Mouse (Mus musculus) liver, postnatal 0 days (tissue): ENCODE data around the gene Ugt1a7c. TPM values are rescaled to one million over a fixed set of nuclear protein-coding genes. Genes with fewer than 3 reads are reported as not detected.
A peak's percentile ranks its signal among the peaks of the same experiment; 100 is the strongest.

Experiments used
- ATAC-seq: fragments of 200-750 bp; cut with Nextera tagmentation; 2 replicates; pipeline ENCODE4 v1.8.0; 2017; ENCODE audit warnings: mild to moderate bottlenecking, moderate library complexity
- DNase-seq: peaks from one replicate; pipeline ENCODE4 v3.0.0-alpha.2; 2016
- H3K27ac ChIP-seq: fragments of 300-500 bp; sonication (generic); 2 replicates; pipeline ENCODE4 v1.5.1; 2014; ENCODE audit warnings: antibody characterized with exemption, moderate library complexity, mild to moderate bottlenecking, low read depth
- H3K27me3 ChIP-seq: fragments of 300-500 bp; sonication (generic); 2 replicates; pipeline ENCODE4 v1.6.1; 2014; ENCODE audit warnings: low read length, control low read depth, mixed read lengths; ENCODE audit not compliant: insufficient read depth
- H3K36me3 ChIP-seq: fragments of 300-500 bp; sonication (generic); replicated peaks from 2 replicates; pipeline ENCODE4 v1.6.1; 2014; ENCODE audit warnings: mild to moderate bottlenecking, control low read depth, low read length, moderate library complexity, mixed read lengths; ENCODE audit not compliant: insufficient read depth
- H3K4me1 ChIP-seq: fragments of 300-500 bp; sonication (generic); 2 replicates; pipeline ENCODE4 v1.6.1; 2014; ENCODE audit warnings: antibody characterized with exemption, mild to moderate bottlenecking, control low read depth; ENCODE audit not compliant: insufficient read depth
- H3K4me2 ChIP-seq: fragments of 300-500 bp; sonication (generic); 2 replicates; pipeline ENCODE4 v1.6.1; 2014; ENCODE audit warnings: low read depth, mild to moderate bottlenecking, low read length, moderate library complexity, mixed read lengths
- H3K4me3 ChIP-seq: fragments of 300-500 bp; sonication (generic); 2 replicates; pipeline ENCODE4 v1.5.1; 2014; ENCODE audit warnings: low read depth, low read length
- H3K9ac ChIP-seq: fragments of 300-500 bp; sonication (generic); replicated peaks from 2 replicates; pipeline ENCODE4 v1.6.1; 2014; ENCODE audit warnings: mild to moderate bottlenecking, moderate library complexity
- H3K9me3 ChIP-seq: fragments of 300-500 bp; sonication (generic); 2 replicates; pipeline ENCODE4 v1.6.1; 2016; ENCODE audit warnings: mild to moderate bottlenecking, control low read depth, low read length, mixed read lengths
- CTCF ChIP-seq: sonication (generic); IDR thresholded peaks from 2 replicates; pipeline ENCODE4 v1.5.1; 2016; ENCODE audit warnings: antibody characterized with exemption, low read depth
- EP300 ChIP-seq: IDR thresholded peaks from 2 replicates; pipeline ENCODE4 v1.6.1; 2016; ENCODE audit warnings: antibody characterized with exemption, low read depth, mild to moderate bottlenecking
- WGBS: fragments of 180-500 bp; shearing (Covaris S2); extraction: QIAGEN DNeasy Blood & Tissue Kit; methylation state at CpG from one replicate; pipeline ENCODE4 v1.1.7; 2014; ENCODE audit not compliant: insufficient replicate concordance; 5-methylcytosine and 5-hydroxymethylcytosine counted together
- polyA plus RNA-seq: library from polyadenylated mRNA; unstranded; fragments of >200 nt; fragmentation: Nextera tagmentation; extraction: Ambion mirVana; gene quantifications from 2 replicates; pipeline ENCODE4 v1.2.1, GENCODE M21; 2015

Ugt1a7c gene
- polyA plus RNA-seq, 1 experiment from 2014 or later = 2.3 TPM

DNA sequence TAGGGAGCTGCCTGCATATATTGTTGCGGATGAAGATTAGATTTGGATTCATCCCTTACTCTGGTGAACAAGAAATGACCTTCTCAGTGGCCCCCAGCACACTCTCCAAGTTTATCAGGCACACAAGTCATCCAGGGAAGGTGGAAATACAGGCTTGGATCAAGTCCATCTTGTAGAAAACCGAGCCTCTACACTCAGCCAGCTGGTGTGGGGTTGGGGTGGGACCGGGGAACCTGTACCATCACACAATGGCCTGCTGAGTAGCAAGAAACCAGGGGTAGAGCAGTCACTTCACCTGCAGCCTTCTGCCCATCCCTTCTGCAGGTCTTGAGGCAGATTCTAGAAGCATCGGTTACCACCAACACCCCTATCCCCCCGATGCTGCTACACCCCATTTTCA lies 139.8 kb downstream of the Ugt1a7c start:
- Histone ChIP-seq H3K9ac (no peak overlapping the region), H3K9me3 (peaks cover 29% of the 10 kb centered on the region), H3K4me1 (no peaks in the 10 kb centered on the region; the same call in 1 of the 2 replicates), H3K4me3 (no peak overlapping the region), H3K36me3 (no peaks in the 10 kb centered on the region), H3K4me2 (no peak overlapping the region), H3K27ac (no peak overlapping the region), H3K27me3 (no peaks in the 10 kb centered on the region)
- DNase-seq (no peak), ATAC-seq (no peak)
- WGBS = 41% methylated on average over 5 of the region's 5 CpGs
- TF ChIP-seq CTCF (no peak), EP300 (no peak)

DNA sequence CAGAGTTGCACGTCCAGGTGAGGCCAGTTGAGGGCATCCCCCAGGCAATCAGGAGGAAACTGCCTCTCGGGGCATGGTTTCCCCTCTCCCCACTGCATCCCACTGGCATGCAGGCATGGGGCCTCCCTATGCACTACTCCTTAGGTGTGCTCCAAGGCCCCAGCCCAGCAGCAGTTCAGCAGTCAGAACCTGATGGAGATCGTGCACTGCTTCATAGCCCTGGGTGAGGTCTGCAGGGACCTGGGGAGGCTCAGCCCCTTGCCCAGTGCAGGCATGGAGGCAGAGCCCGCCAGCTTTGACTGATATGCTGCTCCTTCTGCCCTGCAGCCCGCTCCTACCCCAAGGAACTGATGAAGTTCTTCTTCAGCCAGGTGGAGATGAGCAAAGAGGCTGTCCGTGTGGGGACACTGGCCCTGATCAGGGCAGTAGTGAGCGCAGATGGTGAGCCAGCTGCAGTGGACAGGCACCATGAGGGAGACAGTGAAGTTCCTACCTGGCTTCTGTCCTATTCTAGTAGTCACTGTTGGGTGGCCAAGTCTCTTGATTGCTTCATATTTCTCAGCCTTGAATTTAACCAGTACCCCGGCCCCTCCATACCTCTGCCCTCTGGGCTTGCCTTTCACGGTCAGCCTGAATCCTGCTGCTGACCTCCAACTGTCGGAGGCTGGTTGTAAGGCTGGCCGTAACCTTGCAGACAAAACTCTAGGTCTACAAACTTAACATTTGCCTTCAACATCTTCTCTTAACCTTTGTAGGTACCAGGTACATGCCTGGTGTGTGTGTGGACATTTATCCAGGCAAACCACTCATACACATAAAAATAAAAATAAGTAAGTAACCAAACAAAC lies 140.4 kb downstream of the Ugt1a7c start:
- no peaks in the 10 kb centered on the region for H3K36me3 ChIP-seq
- no peaks in the 10 kb centered on the region for H3K27me3 ChIP-seq
- H3K4me3 ChIP-seq = no peak overlapping the region
- no peak overlapping the region for H3K9ac ChIP-seq
- H3K4me1 ChIP-seq = no peaks in the 10 kb centered on the region; the same call in 1 of the 2 replicates
- TF ChIP-seq CTCF = no peak
- no peak for TF ChIP-seq EP300
- H3K27ac ChIP-seq = no peak overlapping the region
- ATAC-seq (no peak), DNase-seq (no peak)
- H3K4me2 ChIP-seq = no peak overlapping the region
- H3K9me3 ChIP-seq = peaks cover 29% of the 10 kb centered on the region
- WGBS = 58% methylated on average over 11 of the region's 11 CpGs

DNA sequence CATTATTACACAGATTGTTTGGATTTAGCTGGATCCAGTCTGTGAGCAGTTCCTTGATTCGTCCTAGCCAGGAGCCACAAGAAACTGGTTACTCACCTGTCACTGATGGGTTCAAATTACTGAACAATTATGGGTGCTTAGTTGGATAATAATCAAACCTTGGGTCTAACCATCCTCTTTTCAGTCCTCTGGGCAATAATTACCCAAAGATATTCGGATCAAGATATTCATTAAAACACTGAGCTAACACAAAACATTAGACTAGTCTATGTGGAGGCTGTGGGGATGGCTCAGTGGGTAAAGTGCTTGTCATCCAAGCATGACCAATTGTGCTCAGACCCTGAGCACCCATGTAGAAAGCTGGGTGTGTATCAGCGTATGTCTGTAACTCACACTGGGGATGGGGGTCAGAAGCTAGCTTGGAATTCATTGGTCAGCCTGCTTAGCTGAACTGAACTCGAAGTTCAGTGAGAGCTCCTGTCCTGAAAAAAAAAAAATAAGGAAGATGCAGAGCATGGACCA lies 141.1 kb downstream of the Ugt1a7c start:
- TF ChIP-seq EP300 = no peak
- no peak for TF ChIP-seq CTCF
- WGBS = 47% methylated on average over 4 of the region's 4 CpGs
- H3K4me1 ChIP-seq = no peaks in the 10 kb centered on the region; the same call in 1 of the 2 replicates
- H3K9ac ChIP-seq = no peak overlapping the region
- DNase-seq = no peak
- no peak for ATAC-seq
- H3K4me3 ChIP-seq = no peak overlapping the region
- no peak overlapping the region for H3K4me2 ChIP-seq
- H3K27me3 ChIP-seq = no peaks in the 10 kb centered on the region
- H3K27ac ChIP-seq = no peak overlapping the region
- H3K36me3 ChIP-seq = no peaks in the 10 kb centered on the region
- peaks cover 35% of the 10 kb centered on the region for H3K9me3 ChIP-seq

DNA sequence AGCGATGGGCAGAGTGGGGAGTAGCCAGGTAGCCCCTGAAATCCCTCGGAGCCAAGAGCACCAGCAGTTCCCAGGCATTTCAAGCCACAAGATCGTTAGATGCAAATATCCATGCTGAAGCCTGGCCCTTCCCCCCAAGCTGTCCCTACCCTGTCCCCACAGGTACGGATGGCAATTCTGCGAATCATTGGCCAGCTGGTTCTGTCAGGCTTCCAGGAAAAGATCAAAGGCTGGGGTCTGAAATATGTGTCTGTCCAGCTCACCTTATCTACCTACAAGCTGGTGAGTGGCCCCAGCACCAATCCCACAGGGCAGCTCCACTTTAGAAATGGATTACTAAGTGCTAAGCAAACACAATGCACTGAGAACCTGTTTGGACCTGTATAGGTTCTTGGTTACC lies 142.4 kb downstream of the Ugt1a7c start:
- Histone ChIP-seq H3K4me2 (no peak overlapping the region), H3K27ac (no peak overlapping the region), H3K4me3 (no peak overlapping the region), H3K27me3 (no peaks in the 10 kb centered on the region), H3K4me1 (no peaks in the 10 kb centered on the region; the same call in 1 of the 2 replicates), H3K9me3 (peaks cover 35% of the 10 kb centered on the region), H3K36me3 (no peaks in the 10 kb centered on the region), H3K9ac (no peak overlapping the region)
- ATAC-seq = peak; percentile 70
- WGBS = 63% methylated on average over 5 of the region's 5 CpGs
- TF ChIP-seq CTCF (no peak), EP300 (no peak)
- peak; percentile 76 for DNase-seq

DNA sequence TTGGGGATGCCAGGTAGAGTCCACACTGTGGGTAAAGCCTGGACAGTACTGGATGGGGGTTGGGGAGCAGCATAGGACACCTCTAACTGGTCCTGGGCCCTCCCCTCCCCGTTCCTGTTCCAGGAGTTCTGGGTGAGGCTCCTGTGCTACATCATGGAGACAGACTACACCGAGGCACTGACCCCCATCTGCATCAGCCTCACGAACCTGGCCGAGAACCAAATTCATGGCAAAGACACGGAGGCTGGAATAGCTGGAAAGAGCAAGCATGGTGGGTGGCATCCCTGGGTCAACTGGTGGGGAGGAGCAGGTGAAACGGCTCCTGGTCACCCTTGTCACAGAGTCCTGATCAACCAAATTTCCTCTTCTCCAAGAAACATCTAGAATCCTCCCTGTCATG lies 143.9 kb downstream of the Ugt1a7c start:
- Histone ChIP-seq H3K27me3 (no peaks in the 10 kb centered on the region), H3K4me2 (no peak overlapping the region), H3K4me1 (no peaks in the 10 kb centered on the region; the same call in 1 of the 2 replicates), H3K36me3 (no peaks in the 10 kb centered on the region), H3K4me3 (no peak overlapping the region), H3K9me3 (peaks cover 35% of the 10 kb centered on the region), H3K27ac (no peak overlapping the region), H3K9ac (no peak overlapping the region)
- WGBS = 73% methylated on average over 6 of the region's 6 CpGs
- ATAC-seq (no peak), DNase-seq (no peak)
- TF ChIP-seq EP300 (no peak), CTCF (no peak)

DNA sequence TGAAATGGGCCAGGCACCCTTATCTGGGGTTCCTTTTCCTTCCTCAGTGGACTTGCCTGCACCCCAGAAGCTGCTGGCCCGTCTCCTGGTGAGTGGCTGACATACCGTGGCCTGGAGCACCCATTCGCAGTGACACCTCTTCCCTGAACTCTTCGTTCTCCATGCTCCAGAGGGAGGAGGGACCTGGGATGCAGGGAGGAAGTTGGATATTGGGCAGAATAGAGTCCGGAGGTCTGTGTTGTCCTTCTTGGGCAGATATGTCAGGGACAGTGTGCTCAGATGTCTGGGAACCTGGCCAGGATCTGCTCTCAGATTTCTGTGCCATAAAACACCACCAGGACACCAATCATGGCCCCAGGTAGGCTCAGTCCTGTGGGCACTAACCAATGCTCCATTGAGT lies 145.2 kb downstream of the Ugt1a7c start:
- TF ChIP-seq CTCF (no peak), EP300 (no peak)
- no peaks in the 10 kb centered on the region; the same call in 1 of the 2 replicates for H3K4me1 ChIP-seq
- no peak overlapping the region for H3K4me3 ChIP-seq
- WGBS = 60% methylated on average over 5 of the region's 5 CpGs
- H3K27me3 ChIP-seq = no peaks in the 10 kb centered on the region
- no peak overlapping the region for H3K9ac ChIP-seq
- no peak overlapping the region for H3K4me2 ChIP-seq
- no peak for ATAC-seq
- peaks cover 35% of the 10 kb centered on the region for H3K9me3 ChIP-seq
- no peaks in the 10 kb centered on the region for H3K36me3 ChIP-seq
- no peak for DNase-seq
- no peak overlapping the region for H3K27ac ChIP-seq
